7 mouse cellular contexts compared by ENCODE assay signal in genomic region chr10:121692944-121693579, GRCm38 (mm10). TPM values are rescaled to one million over a fixed set of nuclear protein-coding genes. Genes with fewer than 3 reads are reported as not detected.
DNase-seq lines count a peak whose midpoint lies in the region; TF ChIP-seq lines count a peak whose summit lies in the region.

No protein-coding gene starts in this region.

- peaks cover 22% of the 10 kb centered on the region for H3K9me3 ChIP-seq in megakaryocyte, embryonic 14.5 days

- no peaks in the 10 kb centered on the region for H3K36me3 ChIP-seq in megakaryocyte, embryonic 14.5 days (replicated peaks; ENCODE audit: low read length)

- H3K27me3 ChIP-seq in megakaryocyte, embryonic 14.5 days (replicated peaks) = peaks cover 3% of the 10 kb centered on the region

- 19% methylated on average over 18 of the region's 18 CpGs for WGBS in bone marrow, adult 2 months

- DNase-seq in embryo, embryonic 11 days = peak; percentile 21
- DNase-seq in kidney, adult 18-20 months = peak; percentile 28
- DNase-seq in adrenal gland, adult (ENCODE audit: inconsistent age in 2 of 2, low spot score in 1 of 2) = no peak
- no peak for DNase-seq in thymus, postnatal 4 days
- no peak for DNase-seq in layer of hippocampus, postnatal 14 days (ENCODE audit: low spot score in 2 of 2)

- no peak for TF ChIP-seq POLR2A in bone marrow, adult 2 months (IDR thresholded peaks at IDR 0.05; ENCODE audit: borderline replicate concordance, control insufficient read depth, low read depth, low read length)

- no peak for TF ChIP-seq CTCF in bone marrow, adult 2 months (IDR thresholded peaks at IDR 0.05; ENCODE audit: control insufficient read depth, insufficient read depth, low read length)

- peak overlapping the region; percentile 0 for H3K4me3 ChIP-seq in bone marrow, adult 2 months (replicated peaks; ENCODE audit: control insufficient read depth, low read depth, low read length)
- H3K4me3 ChIP-seq in megakaryocyte, embryonic 14.5 days (replicated peaks) = peak overlapping the region; percentile 70

- H3K27ac ChIP-seq in bone marrow, adult 2 months (ENCODE audit: control insufficient read depth, insufficient read depth, low read depth, low read length, poor library complexity) = no peak overlapping the region

- no peaks in the 10 kb centered on the region for H3K4me1 ChIP-seq in bone marrow, adult 2 months (ENCODE audit: control insufficient read depth, insufficient read depth, low read length)
- 0 out of 2 replicates have a peak, but pooled peaks cover 3% of the 10 kb centered on the region for H3K4me1 ChIP-seq in megakaryocyte, embryonic 14.5 days

RNA-seq across cellular contexts. Expression of gene BC048403, which starts 46.7 kb away (rescaled TPM):
- polyA plus RNA-seq in bone marrow, adult 2 months (2011; ENCODE audit: insufficient read depth, insufficient read length, low replicate concordance, missing spikeins) = 2.0 and 2.2 TPM in 2 replicates
- 6.2 and 7.3 TPM in 2 replicates for polyA plus RNA-seq in megakaryocyte, embryonic 14.5 days (2012; ENCODE audit: insufficient read depth, low replicate concordance)
- total RNA-seq in layer of hippocampus, postnatal 14 days (2021) = 1 to 10 TPM; 7.6 to 8.1 TPM

RNA-seq across cellular contexts. Expression of gene D930020B18Rik, which starts 51.7 kb away (rescaled TPM):
- not detected in 2 replicates for polyA plus RNA-seq in bone marrow, adult 2 months (2011; ENCODE audit: insufficient read depth, insufficient read length, low replicate concordance, missing spikeins)
- not detected in 2 replicates for polyA plus RNA-seq in megakaryocyte, embryonic 14.5 days (2012; ENCODE audit: insufficient read depth, low replicate concordance)
- under 1 TPM in 1 of 2 experiments, not detected in 1; 0.29 TPM for total RNA-seq in layer of hippocampus, postnatal 14 days (2021)

Comparison
In these comparisons a context has a peak if more than half of its experiments do, and no peak if none do; other contexts are left out.
1. DNase-seq: peak in embryo, embryonic 11 days (single experiment) and kidney, adult 18-20 months (single experiment); none in adrenal gland, adult (0 of 2), thymus, postnatal 4 days (single experiment) and layer of hippocampus, postnatal 14 days (0 of 2).